Mouse (Mus musculus) brain, embryonic 14.5 days (tissue): Measurements from ENCODE around the gene Hist1h2bf.
"Not testable (repeated sequence)": the region's sequence is repeated elsewhere in the genome, so short reads cannot be mapped to it uniquely, and the experiment has no call there.

Experiments
- CTCF ChIP-seq: fragments of 200-500 bp; IDR thresholded peaks from 2 replicates; pipeline ENCODE4 v1.5.1; 2012; ENCODE audit warnings: inconsistent platforms, mild to moderate bottlenecking, moderate library complexity, borderline replicate concordance; ENCODE audit not compliant: insufficient read depth, insufficient read length; ENCODE audit errors: extremely low read depth
- POLR2A ChIP-seq: fragments of 200-500 bp; IDR thresholded peaks from 2 replicates; pipeline ENCODE4 v1.6.1; 2012; ENCODE audit warnings: mild to moderate bottlenecking, inconsistent platforms, borderline replicate concordance; ENCODE audit not compliant: poor library complexity, insufficient read depth, insufficient read length, severe bottlenecking; ENCODE audit errors: extremely low read depth

DNA sequence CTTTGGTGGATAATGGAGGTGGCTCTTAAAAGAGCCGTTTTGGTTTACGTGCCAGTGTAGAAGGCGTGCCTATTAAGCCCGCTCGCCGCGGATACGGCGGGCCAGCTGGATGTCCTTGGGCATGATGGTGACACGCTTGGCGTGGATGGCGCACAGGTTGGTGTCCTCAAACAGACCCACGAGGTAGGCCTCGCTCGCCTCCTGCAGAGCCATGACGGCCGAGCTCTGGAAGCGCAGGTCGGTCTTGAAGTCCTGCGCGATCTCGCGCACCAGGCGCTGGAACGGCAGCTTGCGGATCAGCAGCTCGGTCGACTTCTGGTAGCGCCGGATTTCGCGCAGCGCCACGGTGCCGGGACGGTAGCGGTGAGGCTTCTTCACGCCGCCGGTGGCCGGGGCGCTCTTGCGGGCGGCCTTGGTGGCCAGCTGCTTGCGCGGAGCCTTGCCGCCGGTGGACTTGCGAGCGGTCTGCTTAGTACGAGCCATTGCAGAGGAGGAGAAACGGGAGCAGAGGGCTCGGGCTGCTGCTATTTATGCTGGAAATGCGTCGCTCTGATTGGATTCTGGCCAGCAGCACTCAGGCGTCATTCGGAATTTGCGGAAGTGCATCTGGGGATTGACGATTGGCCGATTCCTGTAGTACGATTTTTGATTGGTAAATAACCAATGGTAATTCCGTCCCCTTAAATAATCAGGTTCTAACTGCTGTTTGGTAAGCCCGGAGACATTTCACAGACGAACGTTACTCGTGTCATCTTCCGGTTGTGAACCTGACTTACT lies 11.9 kb downstream of the Hist1h2bf start, which contains the start of gene Hist1h3e:
- not testable (repeated sequence) for TF ChIP-seq CTCF
- TF ChIP-seq POLR2A, result peak; percentile 75
